Mouse (Mus musculus): ENCODE measurements around the gene Sc5d. TPM values are rescaled to one million over a fixed set of nuclear protein-coding genes. Genes with fewer than 3 reads are reported as not detected.

Gene Sc5d
- polyA plus RNA-seq, 1 experiment from 2014 or later = 146 TPM

GRCm38 (mm10) chr9:42293596-42293995, 29.5 kb upstream of the Sc5d start:
- 69% methylated on average over 3 of the region's 3 CpGs for WGBS (ENCODE audit: insufficient replicate concordance)
- H3K4me1 ChIP-seq (ENCODE audit: insufficient read depth) = no peaks in the 10 kb centered on the region
- no peak for DNase-seq

GRCm38 (mm10) chr9:42293051-42293450, 29.0 kb upstream of the Sc5d start:
- H3K36me3 ChIP-seq (replicated peaks; ENCODE audit: insufficient read depth, low read length) = no peaks in the 10 kb centered on the region
- H3K4me1 ChIP-seq (ENCODE audit: insufficient read depth) = no peaks in the 10 kb centered on the region
- TF ChIP-seq EP300 (IDR thresholded peaks at IDR 0.05; ENCODE audit: low read depth) (no peak), CTCF (IDR thresholded peaks at IDR 0.05; ENCODE audit: low read depth) (no peak)
- no peaks in the 10 kb centered on the region for H3K27me3 ChIP-seq (ENCODE audit: insufficient read depth, low read length)
- H3K4me2 ChIP-seq (ENCODE audit: low read depth, low read length) = no peak overlapping the region
- no peak overlapping the region for H3K4me3 ChIP-seq (ENCODE audit: low read depth, low read length)
- WGBS (ENCODE audit: insufficient replicate concordance) = 61% methylated on average over 7 of the region's 7 CpGs
- DNase-seq (peak; percentile 18), ATAC-seq (peak; percentile 64)
- no peak overlapping the region for H3K27ac ChIP-seq (ENCODE audit: low read depth)
- H3K9ac ChIP-seq (replicated peaks) = no peak overlapping the region
- no peaks in the 10 kb centered on the region for H3K9me3 ChIP-seq (ENCODE audit: low read length)

More at GRCm38 (mm10) chr9:42293596-42293995, 29.5 kb upstream of the Sc5d start:
- Histone ChIP-seq H3K36me3 (replicated peaks; ENCODE audit: insufficient read depth, low read length) (no peaks in the 10 kb centered on the region), H3K27me3 (ENCODE audit: insufficient read depth, low read length) (no peaks in the 10 kb centered on the region), H3K27ac (ENCODE audit: low read depth) (no peak overlapping the region), H3K9me3 (ENCODE audit: low read length) (no peaks in the 10 kb centered on the region), H3K4me3 (ENCODE audit: low read depth, low read length) (no peak overlapping the region), H3K9ac (replicated peaks) (no peak overlapping the region), H3K4me2 (ENCODE audit: low read depth, low read length) (no peak overlapping the region)
- TF ChIP-seq EP300 (IDR thresholded peaks at IDR 0.05; ENCODE audit: low read depth) (no peak), CTCF (IDR thresholded peaks at IDR 0.05; ENCODE audit: low read depth) (no peak)
- no peak for ATAC-seq

GRCm38 (mm10) chr9:42279676-42280075, 15.6 kb upstream of the Sc5d start:
- ATAC-seq (peak; percentile 86), DNase-seq (peak; percentile 31)
- no peak overlapping the region for H3K9ac ChIP-seq (replicated peaks)
- H3K27me3 ChIP-seq (ENCODE audit: insufficient read depth, low read length) = no peaks in the 10 kb centered on the region
- WGBS (ENCODE audit: insufficient replicate concordance) = 39% methylated on average over 4 of the region's 4 CpGs
- peak overlapping the region; percentile 82 for H3K27ac ChIP-seq (ENCODE audit: low read depth)
- H3K4me3 ChIP-seq (ENCODE audit: low read depth, low read length) = no peak overlapping the region
- H3K4me2 ChIP-seq (ENCODE audit: low read depth, low read length) = no peak overlapping the region
- no peaks in the 10 kb centered on the region for H3K36me3 ChIP-seq (replicated peaks; ENCODE audit: insufficient read depth, low read length)
- TF ChIP-seq EP300 (IDR thresholded peaks at IDR 0.05; ENCODE audit: low read depth) (peak; percentile 71), CTCF (IDR thresholded peaks at IDR 0.05; ENCODE audit: low read depth) (no peak)
- H3K4me1 ChIP-seq (ENCODE audit: insufficient read depth) = peaks cover 8% of the 10 kb centered on the region
- peaks cover 4% of the 10 kb centered on the region; the same call in 1 of the 2 replicates for H3K9me3 ChIP-seq (ENCODE audit: low read length)

GRCm38 (mm10) chr9:42278046-42278445, 14.0 kb upstream of the Sc5d start:
- 66% methylated on average over 3 of the region's 3 CpGs for WGBS (ENCODE audit: insufficient replicate concordance)
- H3K4me2 ChIP-seq (ENCODE audit: low read depth, low read length) = no peak overlapping the region
- no peaks in the 10 kb centered on the region for H3K27me3 ChIP-seq (ENCODE audit: insufficient read depth, low read length)
- no peak for TF ChIP-seq EP300 (IDR thresholded peaks at IDR 0.05; ENCODE audit: low read depth)
- no peak for TF ChIP-seq CTCF (IDR thresholded peaks at IDR 0.05; ENCODE audit: low read depth)
- DNase-seq = no peak
- peaks cover 15% of the 10 kb centered on the region for H3K4me1 ChIP-seq (ENCODE audit: insufficient read depth)
- no peak overlapping the region for H3K4me3 ChIP-seq (ENCODE audit: low read depth, low read length)
- no peaks in the 10 kb centered on the region for H3K36me3 ChIP-seq (replicated peaks; ENCODE audit: insufficient read depth, low read length)
- no peak overlapping the region for H3K9ac ChIP-seq (replicated peaks)
- no peak for ATAC-seq
- peaks cover 4% of the 10 kb centered on the region; the same call in 1 of the 2 replicates for H3K9me3 ChIP-seq (ENCODE audit: low read length)
- no peak overlapping the region for H3K27ac ChIP-seq (ENCODE audit: low read depth)

- TF ChIP-seq CTCF (IDR thresholded peaks at IDR 0.05; ENCODE audit: low read depth) (no peak), EP300 (IDR thresholded peaks at IDR 0.05; ENCODE audit: low read depth) (no peak)
- H3K36me3 ChIP-seq (replicated peaks; ENCODE audit: insufficient read depth, low read length) = no peaks in the 10 kb centered on the region
- peaks cover 17% of the 10 kb centered on the region for H3K4me1 ChIP-seq (ENCODE audit: insufficient read depth)
- WGBS (ENCODE audit: insufficient replicate concordance) = 67% methylated on average over 1 of the region's 1 CpGs
- no peak overlapping the region for H3K4me3 ChIP-seq (ENCODE audit: low read depth, low read length)
- ATAC-seq = no peak
- H3K9ac ChIP-seq (replicated peaks) = no peak overlapping the region
- DNase-seq = no peak
- H3K27ac ChIP-seq (ENCODE audit: low read depth) = no peak overlapping the region
- no peak overlapping the region for H3K4me2 ChIP-seq (ENCODE audit: low read depth, low read length)
- no peaks in the 10 kb centered on the region for H3K27me3 ChIP-seq (ENCODE audit: insufficient read depth, low read length)
- H3K9me3 ChIP-seq (ENCODE audit: low read length) = peaks cover 4% of the 10 kb centered on the region; the same call in 1 of the 2 replicates
Observed at GRCm38 (mm10) chr9:42277606-42278005, 13.6 kb upstream of the Sc5d start.

- Histone ChIP-seq H3K9ac (replicated peaks) (no peak overlapping the region), H3K27me3 (ENCODE audit: insufficient read depth, low read length) (no peaks in the 10 kb centered on the region), H3K4me1 (ENCODE audit: insufficient read depth) (peaks cover 18% of the 10 kb centered on the region), H3K36me3 (replicated peaks; ENCODE audit: insufficient read depth, low read length) (no peaks in the 10 kb centered on the region), H3K4me3 (ENCODE audit: low read depth, low read length) (no peak overlapping the region), H3K9me3 (ENCODE audit: low read length) (peaks cover 4% of the 10 kb centered on the region; the same call in 1 of the 2 replicates), H3K4me2 (ENCODE audit: low read depth, low read length) (no peak overlapping the region), H3K27ac (ENCODE audit: low read depth) (no peak overlapping the region)
- TF ChIP-seq CTCF (IDR thresholded peaks at IDR 0.05; ENCODE audit: low read depth) (no peak), EP300 (IDR thresholded peaks at IDR 0.05; ENCODE audit: low read depth) (no peak)
- DNase-seq (no peak), ATAC-seq (no peak)
Observed at GRCm38 (mm10) chr9:42277162-42277561, 13.1 kb upstream of the Sc5d start.

GRCm38 (mm10) chr9:42275761-42276145, 11.7 kb upstream of the Sc5d start:
- no peak overlapping the region for H3K4me2 ChIP-seq (ENCODE audit: low read depth, low read length)
- no peak overlapping the region for H3K4me3 ChIP-seq (ENCODE audit: low read depth, low read length)
- WGBS (ENCODE audit: insufficient replicate concordance) = 53% methylated on average over 11 of the region's 11 CpGs
- no peaks in the 10 kb centered on the region for H3K27me3 ChIP-seq (ENCODE audit: insufficient read depth, low read length)
- H3K9ac ChIP-seq (replicated peaks) = no peak overlapping the region
- peak overlapping the region; percentile 67 for H3K27ac ChIP-seq (ENCODE audit: low read depth)
- ATAC-seq = no peak
- peaks cover 26% of the 10 kb centered on the region for H3K4me1 ChIP-seq (ENCODE audit: insufficient read depth)
- no peak for DNase-seq
- TF ChIP-seq EP300 (IDR thresholded peaks at IDR 0.05; ENCODE audit: low read depth) = no peak
- TF ChIP-seq CTCF (IDR thresholded peaks at IDR 0.05; ENCODE audit: low read depth) = no peak
- H3K9me3 ChIP-seq (ENCODE audit: low read length) = peaks cover under 1% of the 10 kb centered on the region; the same call in 1 of the 2 replicates
- H3K36me3 ChIP-seq (replicated peaks; ENCODE audit: insufficient read depth, low read length) = no peaks in the 10 kb centered on the region

Measured in liver, postnatal 0 days (tissue).